Mouse (Mus musculus): ENCODE measurements around the gene Prr3.
"Not testable (repeated sequence)": the region's sequence is repeated elsewhere in the genome, so short reads cannot be mapped to it uniquely, and the experiment has no call there.

The Prr3 gene

DNA sequence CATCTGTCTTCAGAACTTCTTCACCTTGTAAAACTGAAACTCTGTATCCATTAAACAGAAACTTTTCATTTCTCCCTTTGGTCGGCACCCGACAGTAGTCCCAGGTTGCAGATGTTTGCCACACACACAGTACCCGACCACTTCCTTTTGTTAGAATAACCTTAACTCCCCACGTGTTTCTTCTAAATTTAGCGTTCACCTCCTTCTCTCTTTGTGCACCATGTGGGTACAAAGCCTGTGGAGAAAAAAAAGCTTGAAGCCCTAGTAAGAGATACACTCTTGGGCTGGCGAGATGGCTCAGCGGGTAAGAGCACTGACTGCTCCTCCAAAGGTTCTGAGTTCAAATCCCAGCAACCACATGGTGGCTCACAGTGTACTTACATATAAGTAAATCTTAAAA, 19.3 kb upstream of the Prr3 start:
- in situ Hi-C loops (cut with MboI, MseI): loop anchor here (5.0 kb wide), 3 partner anchors 33 to 113 kb away; partner anchors contain the start of gene H2-T23 (in 2 of the 2)

DNA sequence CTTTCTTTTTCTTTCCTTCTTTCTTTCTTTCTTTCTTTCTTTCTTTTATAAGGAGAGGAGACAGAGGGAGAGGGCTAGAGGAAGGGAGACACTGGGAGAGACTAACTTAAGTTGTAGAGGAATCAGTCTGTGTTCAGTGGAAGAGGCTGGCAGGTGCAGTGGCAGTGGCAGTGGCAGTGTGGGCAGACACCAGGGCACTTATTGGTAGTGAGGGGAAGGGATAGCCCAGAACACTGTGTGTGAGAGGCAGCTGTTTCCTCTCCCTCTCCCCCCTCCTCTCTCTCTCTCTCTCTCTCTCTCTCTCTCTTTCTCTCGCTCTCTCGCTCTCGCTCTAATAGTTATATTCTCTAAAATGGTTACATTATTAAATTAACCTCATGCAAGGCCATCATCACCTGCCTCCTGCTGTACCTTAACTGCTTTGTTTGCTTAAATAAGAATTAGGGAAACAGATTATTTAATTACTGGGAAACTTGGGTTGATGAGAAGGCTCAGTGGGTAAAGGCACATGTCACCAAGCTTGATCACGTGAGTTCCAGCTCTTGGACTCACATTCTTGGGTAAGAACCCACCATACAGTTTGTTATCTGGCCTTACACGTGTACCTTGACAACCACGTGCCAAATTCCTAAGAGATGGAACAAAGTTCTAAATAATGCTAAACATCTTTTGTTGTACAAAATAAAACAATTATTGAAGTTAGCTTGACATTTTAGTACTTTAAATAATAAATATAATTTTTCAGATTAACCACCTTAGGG, 18.7 kb upstream of the Prr3 start:
- in situ Hi-C loops (cut with MboI, MseI): loop anchor here (5.0 kb wide), 3 partner anchors 34 to 114 kb away; partner anchors contain the start of gene H2-T23 (in 2 of the 2)

DNA sequence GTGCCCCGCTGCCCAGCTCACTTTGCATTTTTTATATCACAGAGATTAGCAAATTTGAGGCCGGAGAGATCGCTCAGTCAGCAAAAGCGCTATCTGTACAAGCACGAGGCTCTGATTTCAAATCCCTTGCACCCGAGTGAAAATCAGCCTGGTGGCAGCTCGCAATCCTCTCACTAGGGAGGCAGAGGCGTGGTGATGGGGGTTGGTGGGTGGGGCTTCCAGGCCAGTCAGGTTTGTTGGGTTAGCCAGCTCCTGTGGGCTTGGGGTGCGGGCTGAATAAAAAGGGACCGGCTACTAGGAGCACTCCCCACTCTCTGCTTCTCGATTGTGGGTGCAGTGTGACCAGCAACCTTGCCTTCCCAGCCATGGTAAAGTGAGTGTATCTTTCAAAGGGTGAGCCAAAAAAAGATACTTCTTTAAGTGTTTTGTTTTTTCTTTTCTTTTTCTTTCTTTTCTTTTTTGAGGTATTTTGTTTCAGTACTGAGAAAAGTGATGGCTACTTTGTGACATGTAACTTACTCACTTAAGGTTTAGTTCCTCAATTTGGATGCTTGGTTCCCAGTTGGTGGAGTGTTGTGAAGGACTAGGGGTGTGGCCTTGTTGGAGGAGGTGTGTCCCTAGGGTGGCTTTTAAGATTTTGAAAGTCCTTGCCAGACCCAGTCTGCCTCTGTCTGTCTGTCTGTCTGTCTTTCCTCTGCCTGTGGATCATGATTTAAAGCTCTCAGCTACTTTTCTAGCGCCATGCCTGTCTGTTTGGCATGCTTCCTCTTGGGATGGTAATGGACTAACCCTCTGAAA, 17.9 kb upstream of the Prr3 start:
- in situ Hi-C loops (cut with MboI, MseI): loop anchor here (5.0 kb wide), 3 partner anchors 34 to 114 kb away; partner anchors contain the start of gene H2-T23 (in 2 of the 2)

DNA sequence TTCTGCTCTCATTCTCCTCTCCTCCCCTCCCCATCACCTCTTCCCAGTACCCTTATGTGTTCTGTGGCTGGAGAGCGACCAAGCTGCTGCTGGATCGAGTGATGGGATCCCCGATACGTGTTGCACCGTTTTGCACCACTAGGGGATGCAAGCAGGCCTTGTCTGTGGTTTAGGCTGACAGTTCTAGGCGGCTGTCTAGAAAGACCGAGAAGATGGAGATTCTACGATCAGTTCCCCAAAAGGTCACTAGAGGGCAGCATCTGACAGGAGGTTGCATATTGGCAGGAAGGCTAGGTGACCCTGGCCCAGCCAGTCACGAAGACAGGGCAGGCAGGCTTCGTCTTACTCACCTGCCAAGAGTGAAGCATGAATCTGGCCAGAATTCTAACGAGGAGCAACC, 16.9 kb upstream of the Prr3 start:
- in situ Hi-C loops (cut with MboI, MseI): loop anchor here (5.0 kb wide), 3 partner anchors 35 to 115 kb away; partner anchors contain the start of gene H2-T23 (in 2 of the 2)

DNA sequence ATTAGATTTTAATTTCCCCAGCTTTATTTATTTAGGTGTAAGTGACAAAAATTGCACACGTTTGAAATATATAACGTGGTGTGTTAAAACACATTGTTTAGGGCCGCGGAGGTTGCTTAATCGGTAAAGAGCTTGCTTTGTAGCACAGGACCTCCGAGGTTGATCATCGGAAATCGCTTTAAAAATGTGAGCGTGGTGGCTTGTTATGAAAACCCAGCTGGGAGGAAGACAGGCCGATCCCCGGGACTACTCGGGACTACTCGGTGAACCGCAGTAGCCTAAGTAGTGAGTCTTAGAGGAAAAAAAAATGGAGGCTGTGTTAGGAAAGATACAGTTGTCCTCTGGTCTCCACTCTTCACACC, 14.8 kb upstream of the Prr3 start:
- in situ Hi-C loops (cut with MboI, MseI): loop anchor here (5.0 kb wide), 3 partner anchors 37 to 117 kb away; partner anchors contain the start of gene H2-T23 (in 2 of the 2)

DNA sequence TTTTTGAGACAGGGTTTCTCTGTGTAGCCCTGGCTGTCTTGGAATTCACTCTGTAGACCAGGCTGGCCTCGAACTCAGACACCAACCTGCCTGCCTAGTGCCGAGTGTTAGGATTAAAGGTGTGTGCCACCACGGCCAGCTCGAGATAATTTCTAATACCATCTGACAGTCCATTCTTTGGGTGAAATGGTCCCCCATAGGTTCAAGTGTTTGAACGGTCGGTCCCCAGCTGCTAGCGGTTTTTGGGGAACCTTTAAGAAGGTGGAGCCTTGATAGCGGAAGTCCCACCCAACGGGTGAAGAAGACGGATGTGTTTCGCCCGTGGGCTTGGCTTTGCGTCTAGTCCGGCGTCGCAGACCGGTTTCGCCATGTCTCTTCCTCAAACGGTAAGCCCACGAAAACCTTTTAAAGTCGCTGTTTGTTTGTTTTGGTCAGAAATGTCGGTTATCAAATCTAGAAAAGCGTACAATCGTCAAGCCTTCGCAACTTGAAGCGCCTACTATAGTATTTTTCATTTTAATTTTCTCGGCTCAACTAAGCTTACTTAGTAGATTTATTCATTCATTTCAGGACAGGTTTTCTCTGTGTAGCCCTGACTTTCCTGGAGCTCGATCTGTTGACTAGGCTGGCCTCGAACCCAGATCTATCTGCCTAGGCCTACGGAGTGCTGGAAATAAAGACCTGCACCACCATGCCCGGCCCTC, 14.3 kb upstream of the Prr3 start:
- in situ Hi-C loops (cut with MboI, MseI): no loop called here

DNA sequence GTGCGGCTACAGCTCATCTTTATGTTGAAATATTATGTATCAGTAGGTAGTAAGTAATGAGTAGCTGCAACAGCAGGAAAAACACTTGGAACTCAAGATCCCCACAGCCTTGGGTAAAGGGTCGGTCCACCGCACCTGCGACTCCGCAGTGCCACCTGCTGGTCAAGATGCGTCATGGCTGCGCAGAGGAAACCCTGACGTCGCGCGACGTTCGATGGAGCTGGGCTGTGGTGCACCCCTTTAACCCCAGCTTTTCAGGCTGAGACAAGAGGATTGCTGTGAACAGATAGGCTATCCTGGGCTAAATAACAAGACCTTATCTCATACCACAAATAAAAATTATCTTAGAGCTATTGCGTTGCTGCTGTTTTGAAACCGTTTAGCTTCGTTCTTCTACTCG, 13.6 kb upstream of the Prr3 start:
- in situ Hi-C loops (cut with MboI, MseI): no loop called here

DNA sequence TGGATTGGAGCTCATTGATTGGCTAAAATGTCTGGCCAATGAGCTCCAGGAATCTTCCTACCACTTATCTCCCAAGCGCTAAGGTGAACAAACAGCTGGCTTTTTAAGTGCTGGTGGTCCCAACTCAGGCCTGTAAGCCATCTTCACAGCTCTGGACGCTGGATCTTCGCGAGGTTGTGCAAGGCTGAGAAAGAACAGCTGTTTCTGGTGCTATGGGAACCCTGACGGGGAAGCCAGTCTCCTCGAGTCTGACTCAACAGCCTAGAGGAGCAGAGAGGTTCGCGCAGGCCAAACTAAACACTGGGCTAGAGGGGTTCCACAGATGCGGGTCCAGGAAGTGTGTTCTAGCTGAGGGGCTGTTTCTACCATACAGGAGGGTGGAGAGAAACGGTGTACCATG, 11.7 kb upstream of the Prr3 start:
- in situ Hi-C loops (cut with MboI, MseI): no loop called here

DNA sequence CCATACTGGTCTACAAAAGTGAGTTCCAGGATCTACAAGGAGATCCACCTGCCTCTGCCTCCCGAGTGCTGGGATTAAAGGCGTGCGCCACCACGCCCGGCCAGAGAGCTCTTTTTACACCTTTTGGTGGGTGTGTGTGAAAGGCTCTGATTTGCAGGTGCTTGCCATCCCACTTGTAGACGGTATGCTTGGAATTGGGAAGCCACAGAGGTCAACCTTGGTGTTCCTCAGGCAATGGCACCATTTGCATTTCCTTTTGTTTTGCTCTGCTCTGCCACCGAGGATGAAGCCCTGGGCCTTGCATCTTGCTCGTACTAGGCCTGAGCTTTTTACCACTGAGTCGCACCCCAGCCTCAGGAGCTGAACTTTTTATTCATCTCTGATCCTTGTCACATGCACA, 1.7 kb upstream of the Prr3 start:
- in situ Hi-C loops (cut with MboI, MseI): no loop called here

DNA sequence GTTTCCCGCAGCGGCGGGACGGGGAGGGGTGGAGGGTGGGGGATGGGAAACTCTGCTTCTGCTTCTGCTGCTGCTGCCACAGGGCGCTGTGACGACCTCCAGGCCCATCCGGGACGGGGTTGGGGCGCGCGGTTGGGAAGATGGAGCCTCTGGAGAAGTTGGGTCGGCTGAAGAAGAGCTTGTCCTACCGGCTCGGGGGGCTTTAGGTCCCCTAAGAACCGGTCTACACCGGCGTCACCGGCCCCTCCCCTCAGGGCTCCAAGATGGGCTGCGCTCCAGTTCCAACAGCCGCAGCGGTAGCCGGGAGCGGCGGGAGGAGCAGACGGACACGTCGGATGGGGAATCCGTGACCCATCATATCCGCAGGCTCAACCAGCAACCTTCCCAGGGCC, 323 bp upstream of the Prr3 start:
- in situ Hi-C loops (cut with MboI, MseI): no loop called here

DNA sequence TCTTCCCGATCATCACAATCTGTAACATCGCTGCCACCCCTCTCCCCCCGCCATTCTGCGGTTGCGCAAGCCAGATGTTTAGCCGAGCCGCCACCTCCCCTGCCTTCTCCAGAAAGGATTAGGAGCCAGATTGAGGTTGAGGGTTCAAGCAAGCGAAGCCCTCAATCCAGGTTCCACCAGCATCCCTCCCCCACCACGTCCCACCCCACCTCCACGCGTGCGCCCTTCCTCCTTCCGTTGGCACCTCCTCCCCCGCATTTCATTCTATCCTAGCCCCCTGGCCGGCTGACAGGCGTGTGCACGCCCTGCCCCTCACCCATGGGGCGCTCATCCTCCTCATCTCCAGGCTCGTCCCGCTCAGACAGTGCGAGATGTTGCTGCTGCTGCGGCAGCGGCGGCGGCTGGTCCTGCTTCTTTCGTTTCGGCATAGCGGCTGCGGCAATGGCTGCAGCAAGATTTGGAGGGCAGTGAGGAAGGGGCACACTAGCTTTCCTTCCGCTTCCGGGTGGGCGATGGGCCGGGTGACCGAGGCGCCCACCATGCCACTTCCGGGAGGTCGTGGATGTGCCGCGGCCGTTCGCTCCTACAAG, 1.1 kb downstream of the Prr3 start:
- in situ Hi-C loops (cut with MboI, MseI): no loop called here

DNA sequence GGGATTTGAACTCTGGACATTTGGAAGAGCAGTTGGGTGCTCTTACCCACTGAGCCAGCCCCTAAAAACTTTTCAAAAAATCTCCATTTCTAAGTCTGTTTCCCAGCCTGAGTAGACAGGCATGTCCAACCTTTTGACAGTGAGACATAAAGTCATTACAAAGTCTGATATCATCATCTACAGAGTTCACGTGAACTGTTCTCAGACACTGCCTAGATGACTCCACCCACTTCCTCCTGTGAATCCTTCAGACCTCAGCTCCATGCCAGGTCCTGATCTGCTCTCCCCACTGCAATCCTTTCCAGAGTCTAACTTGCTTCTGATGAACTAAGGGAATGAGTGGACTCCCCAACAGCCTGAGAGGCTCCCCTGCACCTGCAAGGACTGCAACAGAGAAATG, 7.9 kb downstream of the Prr3 start:
- in situ Hi-C loops (cut with MboI, MseI): no loop called here

DNA sequence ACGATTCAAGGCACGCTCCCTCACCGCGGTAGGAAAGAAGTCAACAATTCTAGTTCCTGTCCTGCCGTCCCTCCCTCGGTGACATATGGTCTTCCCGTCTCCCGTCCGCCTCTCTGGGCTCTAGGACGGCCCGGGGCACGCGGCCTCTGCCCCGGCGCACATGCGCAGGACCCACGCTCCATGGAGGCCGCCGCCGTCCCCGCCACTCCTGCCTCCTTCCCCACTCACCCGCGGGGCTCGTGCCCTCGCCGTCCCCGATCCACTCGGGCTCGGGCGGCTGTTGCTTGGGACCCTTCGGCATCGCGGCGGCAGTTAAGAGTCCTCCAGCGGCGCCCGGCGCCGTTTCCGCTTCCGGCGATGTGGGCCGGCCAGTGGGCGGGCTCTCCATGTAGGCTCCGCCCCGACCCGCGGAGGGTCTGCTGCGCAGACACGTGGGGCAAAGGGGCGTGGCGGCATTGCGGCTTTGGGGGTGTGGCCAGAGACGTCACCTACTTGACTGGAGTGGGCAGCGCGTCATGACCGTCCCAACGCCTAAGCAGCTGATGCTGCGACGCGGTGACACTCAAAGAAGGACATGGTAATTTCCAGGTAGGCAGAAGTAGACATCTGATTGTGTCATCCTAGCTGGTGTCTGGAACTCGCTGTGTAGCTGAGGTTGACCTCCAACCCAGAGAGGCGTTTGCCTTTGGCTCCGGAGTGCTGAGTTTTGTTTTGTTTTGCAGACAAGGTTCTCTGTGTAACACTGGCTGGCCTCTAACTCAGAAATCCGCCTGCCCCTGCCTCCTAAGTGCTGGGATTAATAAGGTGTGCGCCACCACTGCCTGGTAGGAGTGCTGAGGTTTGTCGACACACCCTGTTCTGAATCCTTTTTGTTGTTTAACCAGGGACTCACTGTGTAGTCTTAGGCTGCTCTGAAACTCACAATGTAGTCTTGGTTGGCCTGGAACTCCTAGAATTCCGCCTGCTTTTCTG, 10.3 kb downstream of the Prr3 start, which contains the start of gene Abcf1:
Gene Abcf1, minus strand, starts transcription at position 344 of the 972 bp plus-strand sequence.
- in situ Hi-C loops (cut with MboI, MseI): loop anchor here in 1 of 2 experiments (5.0 kb wide), 2 partner anchors 42 to 142 kb away; no protein-coding TSS in a partner anchor

DNA sequence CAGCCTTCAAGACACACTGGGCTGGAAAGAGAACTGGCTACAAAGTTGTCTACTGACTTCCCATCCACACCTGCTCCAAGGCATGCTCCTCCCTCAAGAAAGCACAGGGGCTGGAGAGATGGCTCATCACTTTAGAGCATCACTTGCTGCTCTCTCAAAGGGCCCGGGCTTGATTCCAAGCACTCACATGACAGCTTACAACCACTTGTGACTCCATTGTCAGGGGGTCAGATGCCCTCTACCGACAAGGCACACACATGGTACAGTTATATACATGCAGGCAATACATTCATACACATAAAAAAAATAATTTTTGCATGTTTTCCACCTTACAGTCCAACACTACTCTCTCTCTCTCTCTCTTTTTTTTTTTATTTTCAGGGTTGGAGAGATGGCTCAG, 12.4 kb downstream of the Prr3 start:
- in situ Hi-C loops (cut with MboI, MseI): loop anchor here in 1 of 2 experiments (5.0 kb wide), 2 partner anchors 40 to 140 kb away; no protein-coding TSS in a partner anchor

DNA sequence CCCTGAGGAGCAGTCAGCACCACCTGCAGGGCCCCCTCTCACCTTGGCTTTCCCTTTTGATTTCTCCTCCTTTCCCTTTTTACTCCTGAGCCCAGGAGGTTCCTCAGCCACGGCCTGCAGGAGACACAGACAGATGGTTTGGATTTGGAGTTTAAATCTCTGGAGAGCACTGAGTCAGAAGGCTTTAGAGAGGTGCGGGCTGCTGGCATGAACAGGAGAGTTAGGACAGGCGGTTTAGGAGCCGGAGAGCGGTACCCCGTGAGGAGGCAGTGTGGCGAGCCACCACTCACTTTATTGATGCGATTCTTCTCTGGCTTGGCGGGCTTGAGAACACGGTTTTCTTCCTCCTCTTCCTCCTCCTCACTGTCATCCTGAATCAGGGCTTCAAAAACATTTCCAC, 16.8 kb downstream of the Prr3 start:
- in situ Hi-C loops (cut with MboI, MseI): no loop called here

DNA sequence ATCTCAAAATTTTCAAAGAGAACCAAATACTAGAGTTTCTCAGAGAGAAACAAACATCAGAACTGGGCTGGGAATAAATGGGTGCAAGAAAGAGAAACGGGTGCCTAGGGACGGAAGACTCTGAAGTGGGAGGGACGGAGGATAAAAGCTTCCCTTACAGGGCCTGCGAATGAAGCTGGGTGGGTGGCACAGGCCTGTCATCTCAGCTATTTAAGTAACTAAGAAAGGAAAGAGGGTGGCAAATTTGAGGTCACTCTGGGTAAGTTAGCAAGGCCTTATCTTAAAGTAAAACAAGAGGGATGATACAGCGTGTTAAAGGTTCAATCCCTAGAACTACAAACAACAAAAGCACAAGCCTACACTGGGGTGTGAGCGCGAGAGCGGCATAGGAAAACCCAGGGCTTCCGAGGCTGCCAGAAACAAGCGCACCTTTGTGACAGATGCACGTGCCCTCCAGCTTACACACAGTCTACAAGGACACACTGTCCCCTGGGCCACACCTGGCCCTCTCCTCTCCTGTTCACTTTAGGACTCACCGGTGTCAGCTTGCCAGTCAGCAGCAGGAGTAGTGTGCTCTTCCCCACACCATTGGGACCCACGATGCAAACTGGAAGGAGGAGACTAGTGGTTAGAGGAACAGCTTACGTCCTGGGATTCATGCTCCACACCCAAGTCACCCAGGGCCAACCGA, 21.4 kb downstream of the Prr3 start:
- in situ Hi-C loops (cut with MboI, MseI): no loop called here

DNA sequence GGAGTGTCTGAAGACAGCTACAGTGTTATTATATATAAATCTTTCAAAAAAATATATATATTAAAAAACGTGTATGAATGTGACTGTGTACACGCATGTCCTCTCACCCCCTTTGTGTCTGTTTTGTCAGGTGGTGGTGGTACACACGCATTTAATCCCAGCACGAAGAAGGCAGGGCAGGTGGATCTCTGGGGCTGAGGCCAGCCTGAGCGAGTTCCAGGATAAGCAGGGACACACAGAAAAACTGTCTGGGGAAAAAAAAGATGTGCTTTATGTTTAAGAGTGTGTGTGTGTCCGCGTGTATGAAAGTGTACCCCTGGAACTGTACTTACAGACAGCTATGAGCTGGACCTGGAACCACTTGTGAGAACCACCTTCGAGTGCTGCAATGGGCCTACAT, 25.4 kb downstream of the Prr3 start:
- in situ Hi-C loops (cut with MboI, MseI): no loop called here

DNA sequence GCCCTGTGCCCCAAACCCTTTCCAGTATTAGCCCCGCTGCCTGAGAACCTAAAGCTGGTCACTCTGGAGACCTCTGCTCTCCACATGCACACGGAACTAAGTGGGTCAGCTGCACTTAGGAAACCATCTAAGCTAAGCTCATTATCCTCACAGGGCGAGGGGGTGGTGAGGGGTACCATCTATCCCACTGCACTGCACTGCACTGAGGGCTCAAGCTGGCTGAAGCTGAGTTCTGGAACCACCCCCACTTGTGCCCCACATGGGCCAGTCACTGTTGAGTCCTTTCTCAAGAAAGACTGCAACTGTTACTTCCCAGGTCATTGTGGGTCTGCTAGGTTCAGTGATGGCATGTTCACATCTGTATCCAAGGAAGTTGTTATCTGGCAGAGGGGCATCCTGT, 27.5 kb downstream of the Prr3 start:
- in situ Hi-C loops (cut with MboI, MseI): not testable (repeated sequence)

DNA sequence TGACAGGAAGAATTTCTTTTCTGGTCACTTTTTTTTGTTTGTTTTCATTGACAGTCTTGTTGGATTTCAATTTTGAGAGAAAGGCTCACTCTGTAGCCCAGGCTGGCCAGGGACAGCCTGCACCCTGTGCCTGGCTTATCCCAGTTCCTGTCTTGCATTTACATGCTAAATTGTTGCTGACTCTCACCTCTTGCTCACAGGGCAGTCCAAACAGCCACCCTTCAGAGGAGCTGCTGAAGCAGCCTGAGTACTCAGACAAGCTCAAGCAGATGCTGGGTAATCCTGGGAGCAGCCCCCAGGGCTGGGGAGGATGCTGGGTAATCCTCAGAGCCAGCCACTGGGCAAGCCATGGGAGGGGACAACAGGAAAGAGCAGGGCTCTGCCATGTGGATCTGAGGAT, 29.1 kb downstream of the Prr3 start:
- in situ Hi-C loops (cut with MboI, MseI): not testable (repeated sequence)
